Mouse (Mus musculus): ENCODE results near the gene Vwa2. TPM values are rescaled to one million over a fixed set of nuclear protein-coding genes. Genes with fewer than 3 reads are reported as not detected.

Vwa2 gene
- polyA plus RNA-seq (2012; ENCODE audit: low replicate concordance), result not detected in 2 replicates

DNA sequence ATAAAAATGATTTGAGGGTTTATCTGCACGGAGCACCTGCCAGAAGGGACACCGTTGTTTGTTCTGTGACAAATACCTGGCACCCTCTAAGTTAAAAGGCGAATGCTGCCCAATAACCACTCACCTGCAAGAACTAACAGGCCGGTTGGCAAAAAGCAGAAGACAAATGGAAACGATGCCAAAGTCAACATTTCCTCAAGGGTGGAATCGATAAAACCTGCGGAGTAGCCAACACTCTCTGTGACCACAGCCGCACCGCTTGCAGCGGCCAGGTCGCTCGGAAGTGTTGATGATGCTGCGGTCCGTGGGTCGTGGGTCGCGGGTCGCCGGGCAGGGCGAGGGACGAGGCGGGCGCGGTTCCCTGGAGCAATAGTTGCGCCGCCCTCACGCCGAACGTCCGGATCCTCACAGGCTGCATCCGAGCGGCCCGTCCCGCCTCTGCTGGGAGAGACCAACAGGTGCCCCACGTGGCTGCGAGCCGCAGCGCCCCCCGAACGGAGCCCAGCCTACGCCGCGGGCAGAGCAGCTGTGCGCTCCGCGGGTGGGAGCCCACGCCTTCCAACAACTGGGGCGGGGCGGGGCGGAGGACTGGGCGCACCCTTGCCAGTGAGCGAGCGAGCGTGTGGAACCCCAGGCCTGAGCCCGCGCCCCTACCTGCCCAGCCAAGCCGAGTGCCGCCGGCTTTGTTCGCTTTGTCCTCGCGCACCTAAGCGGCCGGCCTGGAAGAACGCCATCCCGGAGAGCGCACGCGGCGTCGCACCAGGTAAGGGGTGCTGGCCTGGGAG lies at the start of gene Vwa2:
Gene Vwa2 (plus strand): TSS at position 434 of the 785 bp plus-strand sequence.

DNA sequence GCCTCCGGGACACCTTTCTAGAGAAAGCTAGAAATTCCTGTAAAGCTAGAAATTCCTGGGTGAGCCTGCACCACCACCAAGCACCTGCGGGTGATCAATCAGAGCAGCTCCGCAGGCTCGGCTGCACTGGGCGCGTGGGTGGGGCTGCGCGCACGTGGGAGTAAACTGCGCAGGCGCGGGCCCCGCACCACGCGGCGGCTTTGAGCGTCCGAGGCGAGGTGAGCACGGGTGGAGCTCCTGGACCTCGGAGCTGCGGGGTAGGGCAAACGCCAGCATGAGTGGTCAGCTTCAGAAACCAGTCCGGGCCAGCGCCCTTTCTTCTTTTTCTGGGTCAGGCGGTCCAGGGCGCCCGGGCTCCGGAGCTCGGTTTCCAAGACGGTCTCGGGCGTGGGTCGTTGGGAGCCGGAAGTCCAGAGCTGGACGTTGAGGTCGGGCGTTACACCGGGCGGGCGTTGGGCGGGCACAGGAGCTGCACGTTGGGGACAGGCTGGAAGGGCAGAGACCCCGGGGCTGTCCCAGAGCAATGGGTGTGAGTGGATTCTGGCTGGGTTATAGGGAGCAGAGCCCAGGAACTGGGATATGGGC lies 47.9 kb upstream of the Vwa2 start, which contains the start of gene Tdrd1:
Gene Tdrd1 (plus strand): TSS at position 163 of the 585 bp plus-strand sequence.

Other genes starting within 250 kb of the Vwa2 start
- 10.7 and 17.2 TPM in 2 replicates for gene Adrb1, start 152.1 kb upstream of the Vwa2 start, polyA plus RNA-seq (2012; ENCODE audit: low replicate concordance)
- gene Ccdc186, start 52.1 kb upstream of the Vwa2 start, polyA plus RNA-seq (2012; ENCODE audit: low replicate concordance), result 1.3 and 2.2 TPM in 2 replicates
- not detected in 2 replicates for gene Tdrd1, start 48.0 kb upstream of the Vwa2 start, polyA plus RNA-seq (2012; ENCODE audit: low replicate concordance)
- 0.11 and 0.53 TPM in 2 replicates for gene Afap1l2, start 134.0 kb downstream of the Vwa2 start, polyA plus RNA-seq (2012; ENCODE audit: low replicate concordance)